Mouse (Mus musculus): Measurements from ENCODE around the gene Asrgl1.

Asrgl1 gene

GRCm38 (mm10) chr19:9070316-9070715 is 65.1 kb downstream of the Asrgl1 start:
- DNase-seq (ENCODE audit: low spot score): no peak

- no peak for DNase-seq (ENCODE audit: low spot score)
These were observed 65.6 kb downstream of the Asrgl1 start for GRCm38 (mm10) chr19:9069687-9070307.

GRCm38 (mm10) chr19:9067292-9067691 is 68.1 kb downstream of the Asrgl1 start:
- no peak for DNase-seq (ENCODE audit: low spot score)

- peak; percentile 41 for DNase-seq (ENCODE audit: low spot score)
These were observed 69.5 kb downstream of the Asrgl1 start for GRCm38 (mm10) chr19:9065621-9066561.

GRCm38 (mm10) chr19:9063831-9064230 is 71.6 kb downstream of the Asrgl1 start:
- DNase-seq (ENCODE audit: low spot score): no peak

GRCm38 (mm10) chr19:9062822-9063221 is 72.6 kb downstream of the Asrgl1 start:
- no peak for DNase-seq (ENCODE audit: low spot score)

- peak; percentile 54 for DNase-seq (ENCODE audit: low spot score)
These were observed 74.1 kb downstream of the Asrgl1 start for GRCm38 (mm10) chr19:9061221-9061893.

GRCm38 (mm10) chr19:9060103-9060502 is 75.3 kb downstream of the Asrgl1 start:
- peak; percentile 51 for DNase-seq (ENCODE audit: low spot score)

Data from urinary bladder, postnatal 14 days (tissue).